Comparison of ENCODE assay signal across 13 mouse cellular contexts in the genomic region with DNA sequence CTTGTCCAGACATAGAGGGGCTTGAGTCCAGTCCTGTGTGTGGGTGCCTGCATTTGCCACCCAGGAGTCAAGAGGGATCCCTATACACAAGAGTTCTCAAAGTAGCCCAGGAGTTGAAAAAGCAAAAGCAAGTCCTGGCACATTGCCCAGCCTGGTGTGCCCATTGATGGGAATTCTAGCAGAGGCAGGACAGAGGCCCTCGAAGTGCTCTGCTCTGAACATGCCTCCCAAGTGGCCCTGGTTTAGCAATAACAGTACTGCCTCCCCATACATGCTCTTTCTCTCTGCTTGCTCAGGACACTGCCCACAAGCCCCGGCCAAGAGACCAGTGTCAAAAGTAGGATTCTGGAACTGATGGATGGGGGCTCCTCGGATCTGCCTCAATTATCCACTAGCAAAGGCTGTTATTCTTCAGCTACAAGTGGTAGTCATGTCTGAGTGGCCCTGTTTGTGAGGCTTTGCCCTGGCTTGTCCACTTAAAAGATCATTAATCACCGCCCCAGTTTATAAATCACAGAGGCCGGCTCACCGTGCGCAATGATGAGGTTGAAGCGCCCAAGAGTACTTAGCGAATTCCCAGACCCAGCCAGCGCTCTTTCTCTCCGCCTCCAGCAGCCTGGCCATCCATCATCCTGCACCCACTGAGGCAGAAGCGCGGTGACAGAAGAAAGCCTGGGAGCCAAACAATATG.
DNase-seq lines count a peak whose midpoint lies in the region; ATAC-seq lines count a peak whose summit lies in the region.
"Had no signal": no experiment of that assay in that cellular context is flagged by ENCODE, and none has a peak within 500 bp of the region (broad histone marks: within the 10 kb centered on the region; RNA-seq: fewer than 3 reads in every experiment).

No protein-coding gene starts in this region.

- H3K27me3 ChIP-seq in forebrain, embryonic 12.5 days = peaks cover 40% of the 10 kb centered on the region
- H3K27me3 ChIP-seq in forebrain, embryonic 11.5 days (ENCODE audit: control insufficient read depth, insufficient read depth, low read length) = no peaks in the 10 kb centered on the region
- peaks cover 21% of the 10 kb centered on the region for H3K27me3 ChIP-seq in hindbrain, embryonic 11.5 days (ENCODE audit: control insufficient read depth, insufficient read depth, low read length)
- peaks cover 64% of the 10 kb centered on the region for H3K27me3 ChIP-seq in limb, embryonic 10.5 days (ENCODE audit: low read depth, poor library complexity, severe bottlenecking)
- H3K27me3 ChIP-seq: megakaryocyte, embryonic 14.5 days had no signal

- no peak overlapping the region for H3K27ac ChIP-seq in forebrain, embryonic 12.5 days
- no peak overlapping the region for H3K27ac ChIP-seq in forebrain, embryonic 11.5 days (ENCODE audit: low read depth, low read length)
- H3K27ac ChIP-seq in hindbrain, embryonic 11.5 days (ENCODE audit: low read depth, low read length) = 0 out of 2 replicates have a peak overlapping the region, but pooled peaks have one; percentile 6
- no peak overlapping the region for H3K27ac ChIP-seq in limb, embryonic 10.5 days
- H3K27ac ChIP-seq: limb, embryonic 15.5 days had no signal

- H3K4me1 ChIP-seq in forebrain, embryonic 12.5 days = peaks cover 20% of the 10 kb centered on the region
- H3K4me1 ChIP-seq in forebrain, embryonic 11.5 days (replicated peaks; ENCODE audit: control insufficient read depth, insufficient read depth, low read length) = peaks cover 5% of the 10 kb centered on the region; the same call in 1 of the 2 replicates
- H3K4me1 ChIP-seq in hindbrain, embryonic 11.5 days (replicated peaks; ENCODE audit: control insufficient read depth, insufficient read depth, low read length) = peaks cover 8% of the 10 kb centered on the region
- peaks cover 28% of the 10 kb centered on the region for H3K4me1 ChIP-seq in limb, embryonic 10.5 days
- H3K4me1 ChIP-seq: megakaryocyte, embryonic 14.5 days had no signal

- 30% methylated on average over 13 of the region's 13 CpGs for WGBS in forebrain, embryonic 12.5 days
- WGBS in forebrain, embryonic 11.5 days = 54% methylated on average over 13 of the region's 13 CpGs
- 29% methylated on average over 13 of the region's 13 CpGs for WGBS in hindbrain, embryonic 11.5 days
- 20% methylated on average over 13 of the region's 13 CpGs for WGBS in limb, embryonic 10.5 days

- H3K9ac ChIP-seq in forebrain, embryonic 12.5 days = no peak overlapping the region
- no peak overlapping the region for H3K9ac ChIP-seq in forebrain, embryonic 11.5 days (ENCODE audit: low read length)
- no peak overlapping the region for H3K9ac ChIP-seq in hindbrain, embryonic 11.5 days (ENCODE audit: low read depth, low read length)
- H3K9ac ChIP-seq: heart, embryonic 12.5 days; limb, embryonic 15.5 days had no signal

- peak overlapping the region; percentile 15; the same call in 1 of the 2 replicates for H3K4me2 ChIP-seq in forebrain, embryonic 12.5 days
- no peak overlapping the region for H3K4me2 ChIP-seq in forebrain, embryonic 11.5 days (ENCODE audit: low read depth, low read length, severe bottlenecking)
- peak overlapping the region; percentile 18 for H3K4me2 ChIP-seq in hindbrain, embryonic 11.5 days (replicated peaks; ENCODE audit: low read depth, low read length)
- H3K4me2 ChIP-seq: heart, embryonic 12.5 days; limb, embryonic 15.5 days had no signal

- ATAC-seq in forebrain, embryonic 12.5 days (ENCODE audit: low FRiP score) = peak; percentile 41; the same call in 1 of the 2 replicates
- no peak; the same call in 1 of the 2 replicates for ATAC-seq in forebrain, embryonic 11.5 days (replicated peaks; ENCODE audit: low FRiP score)
- peak; percentile 91 for ATAC-seq in hindbrain, embryonic 11.5 days (ENCODE audit: low FRiP score)
- ATAC-seq in inflammation-experienced regulatory T-cells, adult 6 months = no peak
- no peak for ATAC-seq in activated CD4-positive, CD25-positive, alpha-beta regulatory T cell, adult 4 months

- H3K4me3 ChIP-seq in forebrain, embryonic 12.5 days (replicated peaks) = no peak overlapping the region
- H3K4me3 ChIP-seq in forebrain, embryonic 11.5 days (ENCODE audit: low read depth, low read length) = no peak overlapping the region
- no peak overlapping the region for H3K4me3 ChIP-seq in hindbrain, embryonic 11.5 days (ENCODE audit: low read depth, low read length)
- H3K4me3 ChIP-seq in limb, embryonic 10.5 days = no peak overlapping the region
- H3K4me3 ChIP-seq: heart, embryonic 12.5 days; limb, embryonic 15.5 days; megakaryocyte, embryonic 14.5 days had no signal

- H3K36me3 ChIP-seq in forebrain, embryonic 12.5 days (replicated peaks) = no peaks in the 10 kb centered on the region
- H3K36me3 ChIP-seq in forebrain, embryonic 11.5 days (ENCODE audit: control insufficient read depth, insufficient read depth, low read length) = no peaks in the 10 kb centered on the region
- no peaks in the 10 kb centered on the region for H3K36me3 ChIP-seq in hindbrain, embryonic 11.5 days (ENCODE audit: control insufficient read depth, insufficient read depth, low read length)
- no peaks in the 10 kb centered on the region for H3K36me3 ChIP-seq in limb, embryonic 10.5 days
- H3K36me3 ChIP-seq: heart, embryonic 12.5 days; limb, embryonic 15.5 days had no signal

- DNase-seq in forebrain, embryonic 11.5 days (ENCODE audit: low spot score) = no peak
- DNase-seq in embryo, embryonic 10 days (ENCODE audit: low spot score) = peak; percentile 82
- peak; percentile 82 for DNase-seq in hindbrain, embryonic 11.5 days (ENCODE audit: low spot score)
- peak; percentile 53 for DNase-seq in limb, embryonic 10.5 days (ENCODE audit: low spot score)
- DNase-seq in spleen, postnatal 4 days (ENCODE audit: low spot score in 2 of 2) = no peak
- DNase-seq: adrenal gland, postnatal 25 days; cerebellum, adult 8-10 months had no signal

- H3K9me3 ChIP-seq in forebrain, embryonic 12.5 days = no peaks in the 10 kb centered on the region
- no peaks in the 10 kb centered on the region for H3K9me3 ChIP-seq in forebrain, embryonic 11.5 days (ENCODE audit: control insufficient read depth, low read length)
- no peaks in the 10 kb centered on the region for H3K9me3 ChIP-seq in hindbrain, embryonic 11.5 days (ENCODE audit: control insufficient read depth, low read length)
- H3K9me3 ChIP-seq in limb, embryonic 10.5 days (replicated peaks) = no peaks in the 10 kb centered on the region
- H3K9me3 ChIP-seq: heart, embryonic 12.5 days; limb, embryonic 15.5 days had no signal

Comparison
In these comparisons a context has a peak if more than half of its experiments do, and no peak if none do; other contexts are left out.
1. ATAC-seq: peak in forebrain, embryonic 12.5 days (single experiment) and hindbrain, embryonic 11.5 days (single experiment); none in forebrain, embryonic 11.5 days (single experiment), inflammation-experienced regulatory T-cells, adult 6 months (single experiment) and activated CD4-positive, CD25-positive, alpha-beta regulatory T cell, adult 4 months (single experiment).
2. DNase-seq: peak in embryo, embryonic 10 days (single experiment), hindbrain, embryonic 11.5 days (single experiment) and limb, embryonic 10.5 days (single experiment); none in forebrain, embryonic 11.5 days (single experiment) and spleen, postnatal 4 days (0 of 2).